Mouse (Mus musculus) right cerebral cortex, postnatal 25 days (tissue): ENCODE data around the gene Asic3.

Source experiments
- DNase-seq: peaks from one replicate; pipeline ENCODE4 v3.0.0; 2022

Asic3 gene

DNA sequence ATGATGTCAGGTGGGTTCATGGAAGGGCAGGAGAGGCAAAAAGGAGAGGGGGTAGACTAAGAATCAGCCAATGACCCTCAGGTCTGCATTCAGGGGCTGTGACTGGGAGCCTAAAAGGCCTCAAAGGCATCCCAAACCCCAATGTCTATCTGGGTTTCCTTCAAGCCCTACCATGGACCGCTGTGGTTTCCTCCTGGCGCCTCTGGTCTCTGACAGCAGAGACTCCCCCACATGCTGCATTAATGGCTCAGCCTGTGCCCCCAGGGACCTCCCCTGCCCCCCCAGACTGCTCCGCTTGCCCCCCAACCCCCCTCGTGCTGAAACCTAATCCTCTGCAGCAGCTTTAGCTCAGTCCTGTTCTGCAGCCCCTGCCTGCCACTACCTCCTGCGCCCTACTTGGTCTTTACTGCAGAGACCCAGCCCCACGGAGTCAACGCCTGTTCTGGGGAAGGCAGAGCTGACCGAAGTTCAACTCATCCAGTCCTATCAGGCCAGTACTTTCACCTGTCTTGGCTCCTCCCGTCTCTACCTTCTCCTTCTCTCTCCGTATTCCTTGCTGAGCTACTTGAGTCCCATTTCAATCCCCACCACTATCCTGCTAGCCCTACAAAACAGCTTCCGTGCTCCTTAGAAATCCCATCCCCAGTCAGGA, at the start of gene Asic3:
Gene Asic3, plus strand, starts transcription at position 351 of the 652 bp plus-strand sequence.
- DNase-seq = no peak

GRCm38 (mm10) chr5:24363467-24363866, 49.7 kb upstream of the Asic3 start:
- DNase-seq = no peak

- DNase-seq = no peak
Measured at GRCm38 (mm10) chr5:24364061-24364460, 49.1 kb upstream of the Asic3 start.

DNA sequence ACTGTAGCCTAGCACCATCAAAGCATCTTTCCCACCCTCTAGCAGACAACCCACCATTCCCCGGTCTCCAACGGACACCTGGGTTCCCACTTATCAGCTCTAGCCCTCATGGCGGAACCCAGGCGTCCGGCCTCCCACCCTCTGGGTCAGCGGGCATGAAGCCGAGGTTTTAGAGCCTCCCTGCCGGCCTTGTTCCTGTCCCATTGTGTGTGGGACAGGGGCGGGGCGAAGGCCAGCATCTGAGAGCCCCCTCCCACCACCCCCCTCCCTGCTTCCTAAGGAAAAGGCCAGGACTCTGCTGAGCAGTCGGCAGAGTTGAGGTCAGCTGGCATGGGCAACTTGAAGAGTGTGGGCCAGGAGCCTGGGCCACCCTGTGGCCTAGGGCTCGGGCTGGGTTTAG, 48.7 kb upstream of the Asic3 start, which contains the start of gene Nos3:
Gene Nos3, plus strand, starts transcription at position 303 of the 400 bp plus-strand sequence.
- DNase-seq = no peak

DNA sequence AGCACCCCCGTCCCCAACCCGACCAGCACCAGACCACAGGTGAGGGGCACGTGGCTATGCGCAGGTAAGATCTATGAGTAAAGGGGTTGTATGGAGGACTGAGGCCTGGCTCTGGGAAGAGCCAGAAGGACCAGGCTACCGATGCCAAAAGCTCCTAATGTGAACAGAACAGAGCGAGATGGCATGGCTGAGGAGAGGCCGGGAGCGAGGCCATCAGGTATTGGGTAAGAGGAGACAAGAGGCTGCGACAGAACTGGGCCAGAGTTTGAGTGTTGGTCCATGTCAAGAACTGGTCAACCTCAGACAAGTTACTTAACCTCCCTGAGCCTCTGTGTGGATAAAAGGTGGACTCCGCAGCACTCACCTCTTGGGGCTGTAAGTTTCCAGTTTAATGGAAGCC, 48.2 kb upstream of the Asic3 start:
- DNase-seq = no peak

DNA sequence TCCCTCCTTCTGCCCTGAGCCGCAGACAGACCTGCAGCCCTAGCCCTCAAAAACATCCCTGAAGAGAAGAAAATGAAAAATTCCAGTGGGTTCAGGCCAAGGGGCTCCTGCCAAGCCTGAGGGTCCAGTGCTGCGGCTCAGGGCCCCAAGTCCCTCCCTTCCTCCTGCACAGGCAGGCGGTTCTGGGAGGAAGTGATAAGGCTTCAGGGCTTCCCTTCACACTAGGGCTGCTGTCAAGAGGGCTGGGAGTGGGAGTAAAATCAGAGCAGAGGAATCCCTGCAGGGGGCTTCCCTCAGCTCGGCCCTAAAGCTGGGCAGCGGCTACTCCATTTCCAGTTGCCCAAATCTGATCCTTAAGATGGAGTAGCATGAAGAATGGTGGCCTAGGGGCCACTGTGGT, 47.7 kb upstream of the Asic3 start:
- no peak for DNase-seq

GRCm38 (mm10) chr5:24366426-24366825, 46.8 kb upstream of the Asic3 start:
- no peak for DNase-seq

GRCm38 (mm10) chr5:24369767-24370166, 43.4 kb upstream of the Asic3 start:
- no peak for DNase-seq

GRCm38 (mm10) chr5:24373807-24374206, 39.4 kb upstream of the Asic3 start:
- DNase-seq = no peak

- DNase-seq = no peak
Measured at GRCm38 (mm10) chr5:24374216-24374615, 39.0 kb upstream of the Asic3 start.

- no peak for DNase-seq
Measured at GRCm38 (mm10) chr5:24374666-24375328, 38.4 kb upstream of the Asic3 start.

DNA sequence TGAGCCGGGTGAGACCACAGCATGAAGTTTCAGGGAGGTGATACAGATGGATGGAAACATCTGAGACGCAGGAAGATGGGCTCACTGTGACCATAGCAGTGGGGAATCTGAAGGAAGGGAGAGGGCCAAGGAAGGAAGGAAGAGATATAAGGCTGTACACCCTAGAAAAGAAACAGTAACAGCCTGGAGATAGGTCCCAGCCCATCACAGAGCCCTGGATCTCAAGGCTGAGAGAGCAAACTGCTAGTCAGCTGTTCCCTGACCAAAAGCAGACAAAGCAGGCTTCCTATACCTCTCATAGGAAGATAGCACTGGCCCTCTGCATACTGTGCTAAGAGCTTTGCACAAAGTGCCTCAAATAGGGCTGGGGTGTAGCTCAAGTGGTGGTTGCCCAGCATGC, 34.5 kb upstream of the Asic3 start:
- DNase-seq = no peak

DNA sequence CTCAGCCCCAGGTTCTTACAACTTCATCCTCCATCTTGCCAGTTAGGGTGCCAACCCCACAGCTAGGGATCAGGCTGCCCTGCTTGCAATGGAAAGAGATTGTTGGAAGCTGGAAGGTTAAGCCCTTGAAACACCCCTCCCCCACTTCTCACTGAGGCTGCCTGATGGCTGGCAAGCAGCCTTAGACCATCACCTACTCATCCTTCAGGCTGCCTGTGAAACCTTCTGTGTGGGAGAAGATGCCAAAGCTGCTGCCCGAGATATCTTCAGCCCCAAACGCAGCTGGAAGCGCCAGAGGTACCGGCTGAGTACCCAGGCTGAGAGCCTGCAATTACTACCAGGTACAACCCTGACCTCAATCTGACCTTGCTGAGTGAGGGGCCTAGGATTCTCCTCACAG, 33.7 kb upstream of the Asic3 start:
- DNase-seq = no peak

DNA sequence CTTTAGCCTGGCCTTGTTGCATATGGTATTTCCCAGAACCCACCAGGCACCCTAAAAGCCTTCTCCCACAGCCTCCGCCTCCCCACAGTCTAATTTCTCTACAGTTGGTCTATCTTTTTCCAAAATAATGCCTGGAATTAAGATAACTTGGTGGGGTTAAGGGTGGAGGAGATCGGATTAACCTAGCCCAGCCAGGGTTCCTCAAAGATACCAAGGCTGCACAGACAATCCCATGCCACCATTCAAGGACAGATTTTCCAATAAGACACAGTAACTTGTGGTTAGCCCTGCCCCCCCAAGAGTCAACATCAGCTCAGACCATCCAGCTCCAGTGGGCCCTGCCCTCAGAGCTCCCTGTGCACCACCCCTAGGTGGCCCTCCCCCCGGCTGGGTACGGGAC, 32.7 kb upstream of the Asic3 start:
- no peak for DNase-seq

DNA sequence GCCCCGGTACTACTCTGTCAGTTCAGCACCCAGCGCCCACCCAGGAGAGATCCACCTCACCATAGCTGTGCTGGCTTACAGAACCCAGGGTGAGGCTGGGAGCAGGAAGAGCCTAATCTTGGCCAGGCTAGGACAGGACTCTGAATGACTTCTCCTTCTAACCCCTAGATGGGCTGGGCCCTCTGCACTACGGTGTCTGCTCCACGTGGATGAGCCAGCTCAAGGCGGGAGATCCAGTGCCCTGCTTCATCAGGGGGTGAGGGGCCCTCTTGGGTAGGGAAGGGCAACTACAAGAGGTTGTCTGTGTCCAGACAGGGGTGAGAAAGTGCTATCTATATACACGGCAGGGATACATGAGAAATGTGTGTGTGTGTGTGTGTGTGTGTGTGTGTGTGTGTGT, 31.7 kb upstream of the Asic3 start:
- no peak for DNase-seq

GRCm38 (mm10) chr5:24381988-24382387, 31.2 kb upstream of the Asic3 start:
- no peak for DNase-seq

DNA sequence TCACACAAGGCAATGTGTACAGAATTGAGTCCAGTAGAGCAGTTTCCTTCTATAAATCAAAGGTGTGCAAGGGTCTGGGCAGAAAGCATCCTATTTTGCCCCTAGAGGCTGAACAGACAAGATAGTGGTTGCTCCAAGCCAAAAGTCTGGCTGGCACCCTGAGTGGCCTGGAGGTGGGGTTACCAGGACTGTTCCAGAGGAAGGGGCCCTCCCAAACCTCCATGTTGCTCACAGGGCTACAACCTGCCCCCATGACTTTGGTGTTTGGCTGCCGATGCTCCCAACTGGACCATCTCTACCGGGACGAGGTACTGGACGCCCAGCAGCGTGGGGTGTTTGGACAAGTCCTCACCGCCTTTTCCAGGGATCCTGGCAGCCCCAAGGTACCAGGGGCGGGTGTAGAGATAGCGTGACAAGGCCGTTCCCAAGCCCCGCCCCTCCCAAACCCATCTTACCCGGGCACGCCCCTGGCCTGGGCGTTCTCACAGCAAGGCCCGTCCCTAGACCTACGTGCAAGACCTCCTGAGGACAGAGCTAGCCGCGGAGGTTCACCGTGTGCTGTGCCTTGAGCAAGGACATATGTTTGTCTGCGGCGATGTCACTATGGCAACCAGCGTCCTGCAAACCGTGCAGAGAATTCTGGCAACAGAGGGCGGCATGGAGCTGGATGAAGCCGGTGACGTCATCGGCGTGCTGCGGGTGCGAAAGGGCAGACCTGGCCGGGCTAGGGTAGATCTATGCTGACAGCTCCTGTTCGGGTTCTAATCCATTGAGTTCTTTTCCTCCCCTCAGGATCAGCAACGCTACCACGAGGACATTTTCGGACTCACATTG, 29.9 kb upstream of the Asic3 start:
- peak; percentile 89 for DNase-seq

DNA sequence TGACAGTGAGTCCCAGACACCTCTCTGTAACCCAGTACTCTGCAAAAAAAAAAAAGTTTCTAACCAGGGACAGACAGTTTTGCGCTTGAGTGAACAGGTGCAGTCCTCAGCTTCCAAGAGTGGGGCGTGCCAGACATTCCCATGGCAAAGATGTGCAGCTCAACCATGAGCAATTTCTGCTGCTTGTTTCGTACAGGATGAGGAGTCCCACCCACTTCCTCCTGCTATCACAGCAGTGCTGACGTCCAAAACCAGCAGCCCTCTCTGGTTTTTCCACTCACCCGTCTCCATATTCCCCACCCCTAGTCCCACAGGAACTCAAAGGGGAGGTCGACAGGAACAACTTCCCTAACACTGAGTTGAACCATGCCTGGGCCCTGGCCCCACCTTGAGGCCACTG, 28.8 kb upstream of the Asic3 start:
- DNase-seq = peak; percentile 61

- no peak for DNase-seq
Measured at GRCm38 (mm10) chr5:24385374-24385773, 27.8 kb upstream of the Asic3 start.

- no peak for DNase-seq
Measured at GRCm38 (mm10) chr5:24385887-24386550, 27.2 kb upstream of the Asic3 start.

GRCm38 (mm10) chr5:24387264-24388241, 25.6 kb upstream of the Asic3 start:
- DNase-seq = peak; percentile 65
